Mouse (Mus musculus) MEL (cell line): Measurements from ENCODE around the gene Atp6v0a4. TPM values are rescaled to one million over a fixed set of nuclear protein-coding genes. Genes with fewer than 3 reads are reported as not detected.

Experiments used
- DNase-seq: peaks from one replicate; pipeline ENCODE4 v3.0.0; 2011; ENCODE audit warnings: low read depth, low spot score
- H3K27ac ChIP-seq: 2 replicates; pipeline ENCODE4 v1.5.1; 2012; ENCODE audit warnings: low read depth, mild to moderate bottlenecking, control low read depth, low read length, moderate library complexity; ENCODE audit not compliant: control insufficient read depth
- H3K27me3 ChIP-seq, 2 experiments: fragments of 150-350 bp in 1 of 2; sonication (generic) in 1 of 2; 2 replicates each; pipeline ENCODE4 v1.6.1; 2012; ENCODE audit warnings: low read length in 2 of 2, mild to moderate bottlenecking in 2 of 2, improper control_type of control experiment in 1 of 2, moderate library complexity in 1 of 2; ENCODE audit not compliant: insufficient read depth in 2 of 2, control insufficient read depth in 1 of 2
- H3K36me3 ChIP-seq, 2 experiments: 2 replicates each; pipeline ENCODE4 v1.6.1; 2012 to 2014; ENCODE audit warnings: low read length in 2 of 2, improper control_type of control experiment in 1 of 2, inconsistent platforms in 1 of 2, mild to moderate bottlenecking in 1 of 2; ENCODE audit not compliant: insufficient read depth in 2 of 2, control insufficient read depth in 1 of 2
- H3K4me1 ChIP-seq, 2 experiments: fragments of 150-350 bp in 1 of 2; sonication (generic) in 1 of 2; 2 replicates each; pipeline ENCODE4 v1.6.1; 2012; ENCODE audit warnings: low read length in 2 of 2, improper control_type of control experiment in 1 of 2, mild to moderate bottlenecking in 1 of 2; ENCODE audit not compliant: insufficient read depth in 2 of 2, control insufficient read depth in 1 of 2
- H3K4me3 ChIP-seq, 2 experiments: fragments of 150-350 bp in 1 of 2; sonication (generic) in 1 of 2; 2 replicates each; pipeline ENCODE4 v1.5.1; 2012; ENCODE audit warnings: low read depth in 2 of 2, low read length in 2 of 2, mild to moderate bottlenecking in 2 of 2, moderate library complexity in 2 of 2, control low read depth in 1 of 2, improper control_type of control experiment in 1 of 2; ENCODE audit not compliant: control insufficient read depth in 1 of 2, insufficient read depth in 1 of 2
- H3K79me2 ChIP-seq: 2 replicates; pipeline ENCODE4 v1.6.1; 2012; ENCODE audit warnings: mild to moderate bottlenecking, low read length, moderate library complexity; ENCODE audit not compliant: control insufficient read depth, poor library complexity, insufficient read depth
- H3K9ac ChIP-seq: 2 replicates; pipeline ENCODE4 v1.6.1; 2012; ENCODE audit warnings: low read depth, mild to moderate bottlenecking, control low read depth, low read length, moderate library complexity; ENCODE audit not compliant: control insufficient read depth, poor library complexity, severe bottlenecking
- H3K9me3 ChIP-seq: fragments of 150-350 bp; sonication (generic); replicated peaks from 2 replicates; pipeline ENCODE4 v1.6.1; 2012; ENCODE audit warnings: mild to moderate bottlenecking, low read length, improper control_type of control experiment, moderate library complexity; ENCODE audit not compliant: insufficient read depth
- CHD1 ChIP-seq: IDR thresholded peaks from 2 replicates; pipeline ENCODE4 v1.6.1; 2012; ENCODE audit warnings: low read depth, mild to moderate bottlenecking, inconsistent platforms, low read length, improper control_type of control experiment
- CHD2 ChIP-seq: IDR thresholded peaks from 2 replicates; pipeline ENCODE4 v1.6.1; 2011; ENCODE audit warnings: low read length, improper control_type of control experiment
- E2F4 ChIP-seq: IDR thresholded peaks from 2 replicates; pipeline ENCODE4 v1.6.1; 2011; ENCODE audit warnings: low read depth, low read length, improper control_type of control experiment, borderline replicate concordance
- EP300 ChIP-seq, 2 experiments: IDR thresholded peaks; 2 replicates each; pipeline ENCODE4 v1.6.1; 2011; ENCODE audit warnings: improper control_type of control experiment in 2 of 2, low read length in 2 of 2, low read depth in 1 of 2, mild to moderate bottlenecking in 1 of 2
- ETS1 ChIP-seq: IDR thresholded peaks from 2 replicates; pipeline ENCODE4 v1.6.1; 2012; ENCODE audit warnings: low read depth, mild to moderate bottlenecking, inconsistent platforms, low read length, improper control_type of control experiment, moderate library complexity
- GATA1 ChIP-seq: IDR thresholded peaks from 2 replicates; pipeline ENCODE4 v1.6.1; 2011; ENCODE audit warnings: low read depth, low read length, improper control_type of control experiment
- HCFC1 ChIP-seq: IDR thresholded peaks from 2 replicates; pipeline ENCODE4 v1.6.1; 2012; ENCODE audit warnings: low read depth, mild to moderate bottlenecking, inconsistent platforms, low read length, improper control_type of control experiment, moderate library complexity
- JUND ChIP-seq: IDR thresholded peaks from 2 replicates; pipeline ENCODE4 v1.6.1; 2011; ENCODE audit warnings: low read depth, mild to moderate bottlenecking, improper control_type of control experiment, low read length
- KAT2A ChIP-seq: conservative IDR thresholded peaks from 2 replicates; pipeline ENCODE4 v1.6.1; 2012; ENCODE audit warnings: low read depth, low read length, improper control_type of control experiment, inconsistent platforms
- MAFK ChIP-seq: IDR thresholded peaks from 2 replicates; pipeline ENCODE4 v1.6.1; 2011; ENCODE audit warnings: low read depth, mild to moderate bottlenecking, low read length, improper control_type of control experiment, borderline replicate concordance
- MAX ChIP-seq: IDR thresholded peaks from 2 replicates; pipeline ENCODE4 v1.6.1; 2011; ENCODE audit warnings: low read length, improper control_type of control experiment
- MAZ ChIP-seq: IDR thresholded peaks from 2 replicates; pipeline ENCODE4 v1.6.1; 2012; ENCODE audit warnings: low read depth, mild to moderate bottlenecking, inconsistent platforms, low read length, improper control_type of control experiment
- MEF2A ChIP-seq: IDR thresholded peaks from 2 replicates; pipeline ENCODE4 v1.6.1; 2014; ENCODE audit warnings: low read depth, mild to moderate bottlenecking, inconsistent platforms, low read length, improper control_type of control experiment; ENCODE audit not compliant: poor library complexity, insufficient replicate concordance, severe bottlenecking; ENCODE audit errors: extremely low read depth
- MXI1 ChIP-seq: IDR thresholded peaks from 2 replicates; pipeline ENCODE4 v1.6.1; 2011; ENCODE audit warnings: mild to moderate bottlenecking, low read depth, low read length, improper control_type of control experiment
- MYB ChIP-seq: IDR thresholded peaks from 2 replicates; pipeline ENCODE4 v1.6.1; 2011; ENCODE audit warnings: mild to moderate bottlenecking, low read depth, low read length, improper control_type of control experiment
- MYC ChIP-seq: IDR thresholded peaks from 2 replicates; pipeline ENCODE4 v1.6.1; 2011; ENCODE audit warnings: low read depth, mild to moderate bottlenecking, low read length, improper control_type of control experiment, moderate library complexity
- NELFE ChIP-seq: IDR thresholded peaks from 2 replicates; pipeline ENCODE4 v1.6.1; 2011; ENCODE audit warnings: low read depth, low read length, improper control_type of control experiment
- NRF1 ChIP-seq: IDR thresholded peaks from 2 replicates; pipeline ENCODE4 v1.6.1; 2014; ENCODE audit warnings: low read depth, mild to moderate bottlenecking, inconsistent platforms, low read length, improper control_type of control experiment, moderate library complexity; ENCODE audit not compliant: poor library complexity, insufficient read depth, severe bottlenecking
- POLR2A ChIP-seq, 2 experiments: IDR thresholded peaks; 2 replicates each; pipeline ENCODE4 v1.6.1; 2011 to 2012; ENCODE audit warnings: low read length in 2 of 2, mild to moderate bottlenecking in 2 of 2, control low read depth in 1 of 2, improper control_type of control experiment in 1 of 2, low read depth in 1 of 2, moderate library complexity in 1 of 2; ENCODE audit not compliant: control insufficient read depth in 1 of 2, insufficient read depth in 1 of 2, poor library complexity in 1 of 2
- POLR2AphosphoS2 ChIP-seq: IDR thresholded peaks from 2 replicates; pipeline ENCODE4 v1.6.1; 2011; ENCODE audit warnings: low read length, improper control_type of control experiment
- POLR2AphosphoS5 ChIP-seq: IDR thresholded peaks from 2 replicates; pipeline ENCODE4 v1.6.1; 2012; ENCODE audit warnings: low read depth, borderline replicate concordance, mild to moderate bottlenecking, inconsistent platforms, low read length, moderate library complexity, mixed read lengths
- RAD21 ChIP-seq: IDR thresholded peaks from 2 replicates; pipeline ENCODE4 v1.6.1; 2011; ENCODE audit warnings: mild to moderate bottlenecking, low read depth, low read length, improper control_type of control experiment
- RCOR1 ChIP-seq: IDR thresholded peaks from 2 replicates; pipeline ENCODE4 v1.6.1; 2012; ENCODE audit warnings: low read depth, mild to moderate bottlenecking, inconsistent platforms, low read length, improper control_type of control experiment
- SMC3 ChIP-seq: IDR thresholded peaks from 2 replicates; pipeline ENCODE4 v1.6.1; 2011; ENCODE audit warnings: low read depth, low read length, improper control_type of control experiment
- TAL1 ChIP-seq: IDR thresholded peaks from 2 replicates; pipeline ENCODE4 v1.6.1; 2012; ENCODE audit warnings: mild to moderate bottlenecking, inconsistent platforms, low read length, moderate library complexity, mixed read lengths
- USF1 ChIP-seq: IDR thresholded peaks from 2 replicates; pipeline ENCODE4 v1.6.1; 2014; ENCODE audit warnings: low read depth, mild to moderate bottlenecking, inconsistent platforms, low read length, improper control_type of control experiment, moderate library complexity
- ZC3H11A ChIP-seq: IDR thresholded peaks from 2 replicates; pipeline ENCODE4 v1.6.1; 2012; ENCODE audit warnings: low read depth, mild to moderate bottlenecking, inconsistent platforms, low read length, improper control_type of control experiment
- ZNF384 ChIP-seq: IDR thresholded peaks from 2 replicates; pipeline ENCODE4 v1.6.1; 2012; ENCODE audit warnings: low read depth, mild to moderate bottlenecking, inconsistent platforms, low read length, improper control_type of control experiment
- polyA plus RNA-seq, 2 experiments: library from polyadenylated mRNA; stranded (reverse) in 1 of 2; unstranded in 1 of 2; fragments of >175 nt in 1 of 2; fragments of >200 nt in 1 of 2; gene quantifications; 2 replicates each; pipeline versions ENCODE4 v1.2.1 to v1.2.4; 2012; ENCODE audit warnings: low replicate concordance in 2 of 2, low read depth in 1 of 2; ENCODE audit not compliant: insufficient read length in 2 of 2, insufficient read depth in 1 of 2, missing spikeins in 1 of 2
- total RNA-seq: library from RNA; depleted of rRNA; stranded (reverse); fragments of 300-350 nt; gene quantifications from 2 replicates; pipeline ENCODE4 v1.2.3, GENCODE M21; 2012

The Atp6v0a4 gene
- total and polyA plus RNA-seq, 3 experiments, result 0.12 TPM; not detected in 2

- H3K9me3 ChIP-seq, result no peaks in the 10 kb centered on the region
- no peaks in the 10 kb centered on the region for H3K79me2 ChIP-seq
- no peaks in the 10 kb centered on the region for H3K4me1 ChIP-seq
- no peak overlapping the region for H3K27ac ChIP-seq
- no peak overlapping the region for H3K4me3 ChIP-seq
- no peak overlapping the region for H3K9ac ChIP-seq
- no peak for TF ChIP-seq MAZ
- TF ChIP-seq HCFC1, result no peak
- TF ChIP-seq POLR2A (IDR thresholded peaks at IDR 0.05; ENCODE audit: control insufficient read depth in 1 of 2, insufficient read depth in 1 of 2, low read depth in 1 of 2, low read length in 2 of 2, poor library complexity in 1 of 2), result no peak
- TF ChIP-seq JUND, result no peak
- TF ChIP-seq TAL1, result no peak
- TF ChIP-seq GATA1, result no peak
- TF ChIP-seq MAFK, result no peak
- TF ChIP-seq ZNF384, result no peak
- TF ChIP-seq ETS1, result no peak
- TF ChIP-seq CHD1, result no peak
- no peak for TF ChIP-seq POLR2AphosphoS2
- TF ChIP-seq NELFE, result no peak
- no peak for TF ChIP-seq KAT2A
- TF ChIP-seq RAD21, result no peak
- TF ChIP-seq MYC, result no peak
- no peak for TF ChIP-seq SMC3
- no peak for TF ChIP-seq USF1
- no peak for TF ChIP-seq MYB
- no peak for DNase-seq
- no peaks in the 10 kb centered on the region for H3K36me3 ChIP-seq
- H3K27me3 ChIP-seq, result no peaks in the 10 kb centered on the region
These were observed 42.6 kb downstream of the Atp6v0a4 start for GRCm38 (mm10) chr6:38081727-38082341.

- Histone ChIP-seq H3K27ac (no peak overlapping the region), H3K4me3 (no peak overlapping the region), H3K9ac (no peak overlapping the region), H3K4me1 (no peaks in the 10 kb centered on the region), H3K36me3 (no peaks in the 10 kb centered on the region), H3K27me3 (no peaks in the 10 kb centered on the region), H3K9me3 (no peaks in the 10 kb centered on the region)
- DNase-seq, result no peak
- TF ChIP-seq NELFE, result no peak
- no peak for TF ChIP-seq ZC3H11A
- TF ChIP-seq MAFK, result no peak
- TF ChIP-seq JUND, result no peak
- TF ChIP-seq MEF2A, result no peak
- TF ChIP-seq E2F4, result no peak
- TF ChIP-seq POLR2AphosphoS5, result no peak
- TF ChIP-seq RCOR1, result no peak
- no peak for TF ChIP-seq NRF1
- TF ChIP-seq ZNF384, result no peak
- no peak for TF ChIP-seq MAX
- no peak for TF ChIP-seq SMC3
- no peak for TF ChIP-seq MXI1
- TF ChIP-seq CHD1, result no peak
- no peak for TF ChIP-seq MAZ
- TF ChIP-seq CHD2, result no peak
- no peak for TF ChIP-seq EP300 (IDR thresholded peaks at IDR 0.05; ENCODE audit: low read depth in 1 of 2, low read length in 2 of 2)
- no peak for TF ChIP-seq POLR2A (IDR thresholded peaks at IDR 0.05; ENCODE audit: control insufficient read depth in 1 of 2, insufficient read depth in 1 of 2, low read depth in 1 of 2, low read length in 2 of 2, poor library complexity in 1 of 2)
- no peak for TF ChIP-seq MYB
- TF ChIP-seq, all 39 proteins: peak for 0
- H3K79me2 ChIP-seq, result no peaks in the 10 kb centered on the region
These were observed 44.0 kb downstream of the Atp6v0a4 start for GRCm38 (mm10) chr6:38080364-38080763.
